Mouse (Mus musculus): ENCODE results near the gene Klc4.

DNA sequence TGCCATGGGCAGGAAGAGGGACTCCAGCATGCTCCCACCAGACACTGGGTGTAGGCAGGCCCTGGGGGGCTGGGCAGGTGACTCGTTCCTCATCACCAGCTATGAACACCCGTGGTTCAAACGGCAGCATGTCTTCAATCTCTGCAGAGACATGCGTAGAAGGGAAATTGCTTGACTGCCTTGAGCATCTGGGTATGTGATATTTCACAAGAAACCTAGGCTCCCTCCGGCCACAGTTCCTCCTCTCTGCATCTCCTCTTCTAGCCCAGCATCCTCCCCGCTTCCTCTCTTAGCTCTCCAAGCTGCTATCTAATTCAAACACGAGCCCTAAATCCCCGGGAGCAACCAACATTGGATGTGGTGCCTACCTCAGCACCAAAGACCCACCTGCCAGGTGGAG lies 59.5 kb downstream of the Klc4 start:
- TF ChIP-seq MAFK (IDR thresholded peaks at IDR 0.05; ENCODE audit: insufficient read depth, low read depth, low read length) (no peak), HCFC1 (IDR thresholded peaks at IDR 0.05; ENCODE audit: borderline replicate concordance, insufficient read depth, low read length) (no peak), ZC3H11A (IDR thresholded peaks at IDR 0.05; ENCODE audit: borderline replicate concordance, low read depth, low read length) (no peak)

Data from ES-E14 (cell line).